Mouse (Mus musculus) CH12.LX (cell line): ENCODE measurements at regions not wholly inside any gene's neighbourhood (a gene's known extent, or its start where the extent isn't known, plus 50 kb on each side); places are given as distances from the start of the nearest gene placed in this dataset.
A peak's percentile ranks its signal among the peaks of the same experiment; 100 is the strongest.

Experiments
- DNase-seq: peaks from one replicate; pipeline ENCODE4 v3.0.0-alpha.2; 2013; ENCODE audit errors: extremely low read depth
- H3K27ac ChIP-seq: 2 replicates; pipeline ENCODE4 v1.5.1; 2012; ENCODE audit warnings: low read depth, mild to moderate bottlenecking, control low read depth, moderate library complexity; ENCODE audit not compliant: insufficient read depth
- H3K27me3 ChIP-seq: replicated peaks from 2 replicates; pipeline ENCODE3; 2012; ENCODE audit warnings: inconsistent platforms
- H3K36me3 ChIP-seq, 2 experiments: replicated peaks in 1 of 2; 2 replicates each; pipeline versions ENCODE3 to v1.6.1; 2012; ENCODE audit warnings: inconsistent platforms in 1 of 2, low read length in 1 of 2, mild to moderate bottlenecking in 1 of 2, mixed read lengths in 1 of 2, moderate library complexity in 1 of 2; ENCODE audit not compliant: control insufficient read depth in 1 of 2, insufficient read depth in 1 of 2
- H3K4me1 ChIP-seq, 2 experiments: 2 replicates each; pipeline ENCODE4 v1.6.1; 2012; ENCODE audit warnings: inconsistent platforms in 1 of 2, moderate library complexity in 1 of 2; ENCODE audit not compliant: insufficient read depth in 2 of 2, control insufficient read depth in 1 of 2
- H3K4me2 ChIP-seq: 2 replicates; pipeline ENCODE4 v1.6.1; 2012; ENCODE audit warnings: low read depth, mild to moderate bottlenecking, control low read depth; ENCODE audit not compliant: poor library complexity, insufficient read depth, severe bottlenecking
- H3K4me3 ChIP-seq, 3 experiments: fragments of 150-350 bp in 1 of 3; sonication (generic) in 1 of 3; replicated peaks in 1 of 3; 2 replicates each; pipeline versions ENCODE3 to v1.5.1; 2011 to 2012; ENCODE audit warnings: low read depth in 2 of 3, low read length in 2 of 3, mild to moderate bottlenecking in 2 of 3, moderate library complexity in 2 of 3, control low read depth in 1 of 3, improper control_type of control experiment in 1 of 3, inconsistent platforms in 1 of 3, mixed read lengths in 1 of 3; ENCODE audit not compliant: poor library complexity in 1 of 3
- H3K79me2 ChIP-seq: replicated peaks from 2 replicates; pipeline ENCODE4 v1.6.1; 2012; ENCODE audit warnings: mild to moderate bottlenecking, moderate library complexity; ENCODE audit not compliant: control insufficient read depth, poor library complexity, insufficient read depth, severe bottlenecking; ENCODE audit errors: extremely low read depth
- H3K9ac ChIP-seq: 2 replicates; pipeline ENCODE4 v1.6.1; 2012; ENCODE audit warnings: low read depth, mild to moderate bottlenecking, control low read depth, moderate library complexity; ENCODE audit not compliant: insufficient read depth
- H3K9me3 ChIP-seq: replicated peaks from 2 replicates; pipeline ENCODE3; 2012; ENCODE audit warnings: low read length, inconsistent platforms, mixed read lengths
- CHD1 ChIP-seq: IDR thresholded peaks from 2 replicates; pipeline ENCODE4 v1.6.1; 2012; ENCODE audit warnings: low read depth, low read length, improper control_type of control experiment, inconsistent platforms
- CHD2 ChIP-seq: IDR thresholded peaks from 2 replicates; pipeline ENCODE4 v1.6.1; 2011; ENCODE audit warnings: low read length, improper control_type of control experiment
- CTCF ChIP-seq, 2 experiments: IDR thresholded peaks in 1 of 2; conservative IDR thresholded peaks in 1 of 2; 2 replicates each; pipeline ENCODE4 v1.5.1; 2011 to 2012; ENCODE audit warnings: low read depth in 2 of 2, low read length in 2 of 2, improper control_type of control experiment in 1 of 2, inconsistent platforms in 1 of 2, mild to moderate bottlenecking in 1 of 2, moderate library complexity in 1 of 2
- E2F4 ChIP-seq: IDR thresholded peaks from 2 replicates; pipeline ENCODE4 v1.6.1; 2011; ENCODE audit warnings: low read depth, low read length, improper control_type of control experiment; ENCODE audit not compliant: insufficient replicate concordance
- EP300 ChIP-seq: IDR thresholded peaks from 2 replicates; pipeline ENCODE4 v1.6.1; 2011; ENCODE audit warnings: low read length, improper control_type of control experiment
- HCFC1 ChIP-seq: IDR thresholded peaks from 2 replicates; pipeline ENCODE4 v1.6.1; 2012; ENCODE audit warnings: low read depth, mild to moderate bottlenecking, inconsistent platforms, low read length, improper control_type of control experiment
- IRF4 ChIP-seq: IDR thresholded peaks from 2 replicates; pipeline ENCODE4 v1.6.1; 2014; ENCODE audit warnings: low read depth, mild to moderate bottlenecking, inconsistent platforms, low read length, improper control_type of control experiment
- JUND ChIP-seq: conservative IDR thresholded peaks from 2 replicates; pipeline ENCODE4 v1.6.1; 2011; ENCODE audit warnings: low read depth, low read length, improper control_type of control experiment
- MAX ChIP-seq: IDR thresholded peaks from 2 replicates; pipeline ENCODE4 v1.6.1; 2011; ENCODE audit warnings: low read length, improper control_type of control experiment
- MAZ ChIP-seq: IDR thresholded peaks from 2 replicates; pipeline ENCODE4 v1.6.1; 2012; ENCODE audit warnings: low read depth, mild to moderate bottlenecking, inconsistent platforms, low read length, improper control_type of control experiment, moderate library complexity
- MEF2A ChIP-seq: IDR thresholded peaks from 2 replicates; pipeline ENCODE4 v1.6.1; 2014; ENCODE audit warnings: low read depth, mild to moderate bottlenecking, inconsistent platforms, low read length, improper control_type of control experiment, borderline replicate concordance
- MXI1 ChIP-seq: IDR thresholded peaks from 2 replicates; pipeline ENCODE4 v1.6.1; 2011; ENCODE audit warnings: mild to moderate bottlenecking, low read depth, low read length, improper control_type of control experiment
- MYC ChIP-seq: IDR thresholded peaks from 2 replicates; pipeline ENCODE4 v1.6.1; 2011; ENCODE audit warnings: low read depth, mild to moderate bottlenecking, improper control_type of control experiment, low read length
- PAX5 ChIP-seq: IDR thresholded peaks from 2 replicates; pipeline ENCODE4 v1.6.1; 2012; ENCODE audit warnings: low read length, inconsistent platforms, mixed read lengths
- POLR2A ChIP-seq: IDR thresholded peaks from 2 replicates; pipeline ENCODE4 v1.6.1; 2011; ENCODE audit warnings: low read depth, mild to moderate bottlenecking, improper control_type of control experiment, low read length
- RCOR1 ChIP-seq: conservative IDR thresholded peaks from 2 replicates; pipeline ENCODE4 v1.6.1; 2012; ENCODE audit warnings: low read depth, mild to moderate bottlenecking, inconsistent platforms, low read length, improper control_type of control experiment
- SIN3A ChIP-seq: IDR thresholded peaks from 2 replicates; pipeline ENCODE4 v1.6.1; 2012; ENCODE audit warnings: low read length, improper control_type of control experiment, inconsistent platforms
- SMC3 ChIP-seq: IDR thresholded peaks from 2 replicates; pipeline ENCODE4 v1.6.1; 2011; ENCODE audit warnings: low read depth, low read length, improper control_type of control experiment
- TCF12 ChIP-seq: IDR thresholded peaks from 2 replicates; pipeline ENCODE4 v1.6.1; 2014; ENCODE audit warnings: low read depth, mild to moderate bottlenecking, inconsistent platforms, low read length, improper control_type of control experiment
- UBTF ChIP-seq: IDR thresholded peaks from 2 replicates; pipeline ENCODE4 v1.6.1; 2012; ENCODE audit warnings: low read depth, mild to moderate bottlenecking, inconsistent platforms, low read length, improper control_type of control experiment, moderate library complexity
- USF1 ChIP-seq: IDR thresholded peaks from 2 replicates; pipeline ENCODE4 v1.6.1; 2014; ENCODE audit warnings: low read depth, mild to moderate bottlenecking, inconsistent platforms, low read length, improper control_type of control experiment
- ZC3H11A ChIP-seq: IDR thresholded peaks from 2 replicates; pipeline ENCODE4 v1.6.1; 2012; ENCODE audit warnings: low read depth, mild to moderate bottlenecking, inconsistent platforms, low read length, improper control_type of control experiment
- ZKSCAN1 ChIP-seq: IDR thresholded peaks from 2 replicates; pipeline ENCODE4 v1.6.1; 2012; ENCODE audit warnings: low read depth, inconsistent platforms, low read length, improper control_type of control experiment, borderline replicate concordance
- ZMIZ1 ChIP-seq: IDR thresholded peaks from 2 replicates; pipeline ENCODE4 v1.6.1; 2012; ENCODE audit warnings: low read depth, mild to moderate bottlenecking, inconsistent platforms, low read length, improper control_type of control experiment
- ZNF384 ChIP-seq: IDR thresholded peaks from 2 replicates; pipeline ENCODE4 v1.6.1; 2012; ENCODE audit warnings: low read depth, low read length, improper control_type of control experiment, inconsistent platforms
- dilution Hi-C: fragments of 300-500 bp; cut with MboI; formaldehyde crosslinking; loops from 2 replicates; pipeline ENCODE4 v1.14.3; 2020; ENCODE audit warnings: low sequenced_read_pairs; ENCODE audit not compliant: extremely low pct_unique_long_range_greater_than_20kb, extremely low pct_ligation_motif_present
- in situ Hi-C: fragments of 300-500 bp; cut with MboI; formaldehyde crosslinking; loops from 3 replicates; pipeline ENCODE4 v1.14.3; 2019; ENCODE audit warnings: low sequenced_read_pairs, low pct_ligation_motif_present, low pct_unique_long_range_greater_than_20kb, mixed read lengths

- no peak for DNase-seq
- TF ChIP-seq ZNF384 (no peak), IRF4 (no peak), POLR2A (no peak), ZMIZ1 (no peak), CTCF (conservative IDR thresholded peaks at IDR 0.05 in 1 of 2, IDR thresholded peaks at IDR 0.05 in 1 of 2; ENCODE audit: low read depth in 2 of 2, low read length in 2 of 2) (no peak), ZC3H11A (no peak)
- Histone ChIP-seq H3K9me3 (no peaks in the 10 kb centered on the region), H3K27ac (no peak overlapping the region), H3K4me1 (peaks cover 2 to 16% of the 10 kb centered on the region in 2 experiments; a peak in 2 of 4 replicates), H3K4me2 (no peak overlapping the region), H3K79me2 (no peaks in the 10 kb centered on the region), H3K4me3 (no peak overlapping the region), H3K9ac (no peak overlapping the region), H3K27me3 (no peaks in the 10 kb centered on the region), H3K36me3 (no peaks in the 10 kb centered on the region)
- dilution Hi-C loops, result no loop called here
- in situ Hi-C loops, result loop anchor here (5.0 to 25.0 kb wide), 3 partner anchors 101 to 651 kb away; no protein-coding TSS in a partner anchor
Measured at GRCm38 (mm10) chr12:39510855-39511254, 527.0 kb downstream of the Arl4a start.

GRCm38 (mm10) chr12:39510073-39510812 lies 527.6 kb downstream of the Arl4a start:
- H3K9me3 ChIP-seq, result no peaks in the 10 kb centered on the region
- H3K4me1 ChIP-seq, result peaks cover 0 to 10% of the 10 kb centered on the region in 2 experiments; a peak in 2 of 4 replicates
- H3K27ac ChIP-seq, result no peak overlapping the region
- H3K4me2 ChIP-seq, result peak overlapping the region; percentile 32; the same call in 1 of the 2 replicates
- H3K36me3 ChIP-seq, result no peaks in the 10 kb centered on the region
- in situ Hi-C loops (loop anchor here (5.0 to 25.0 kb wide), 3 partner anchors 102 to 652 kb away; no protein-coding TSS in a partner anchor), dilution Hi-C loops (no loop called here)
- TF ChIP-seq CTCF (conservative IDR thresholded peaks at IDR 0.05 in 1 of 2, IDR thresholded peaks at IDR 0.05 in 1 of 2; ENCODE audit: low read depth in 2 of 2, low read length in 2 of 2), result peak; percentile 70 to 94
- TF ChIP-seq RCOR1, result no peak
- TF ChIP-seq ZKSCAN1, result no peak
- TF ChIP-seq TCF12, result no peak
- TF ChIP-seq ZNF384, result no peak
- TF ChIP-seq E2F4, result no peak
- TF ChIP-seq EP300, result no peak
- TF ChIP-seq HCFC1, result no peak
- TF ChIP-seq UBTF, result no peak
- 0 out of 2 replicates have a peak, but pooled peaks have one; percentile 22 for TF ChIP-seq MYC
- no peak for TF ChIP-seq CHD2
- peak; percentile 38; the same call in 1 of the 2 replicates for TF ChIP-seq SIN3A
- TF ChIP-seq SMC3, result peak; percentile 96
- TF ChIP-seq ZC3H11A, result peak; percentile 94
- TF ChIP-seq JUND, result peak; percentile 25; the same call in 1 of the 2 replicates
- no peak for TF ChIP-seq PAX5
- no peak for TF ChIP-seq CHD1
- TF ChIP-seq POLR2A, result no peak
- no peak for TF ChIP-seq MXI1
- TF ChIP-seq MAZ, result no peak
- TF ChIP-seq IRF4, result peak; percentile 33; the same call in 1 of the 2 replicates
- TF ChIP-seq MAX, result no peak
- no peak for TF ChIP-seq USF1
- TF ChIP-seq MEF2A, result no peak
- H3K9ac ChIP-seq, result no peak overlapping the region
- H3K79me2 ChIP-seq, result no peaks in the 10 kb centered on the region
- peak; percentile 80 for DNase-seq
- no peaks in the 10 kb centered on the region for H3K27me3 ChIP-seq
- H3K4me3 ChIP-seq, result no peak overlapping the region
